Mouse (Mus musculus) thymus, postnatal 36 days (tissue): ENCODE data around the gene Sgo2a.
"Not testable (repeated sequence)": the region's sequence is repeated elsewhere in the genome, so short reads cannot be mapped to it uniquely, and the experiment has no call there.

Experiments used
- DNase-seq, 2 experiments: peaks; one replicate each; pipeline ENCODE4 v3.0.0; 2022; ENCODE audit warnings: mixed read lengths in 2 of 2

Sgo2a gene

DNA sequence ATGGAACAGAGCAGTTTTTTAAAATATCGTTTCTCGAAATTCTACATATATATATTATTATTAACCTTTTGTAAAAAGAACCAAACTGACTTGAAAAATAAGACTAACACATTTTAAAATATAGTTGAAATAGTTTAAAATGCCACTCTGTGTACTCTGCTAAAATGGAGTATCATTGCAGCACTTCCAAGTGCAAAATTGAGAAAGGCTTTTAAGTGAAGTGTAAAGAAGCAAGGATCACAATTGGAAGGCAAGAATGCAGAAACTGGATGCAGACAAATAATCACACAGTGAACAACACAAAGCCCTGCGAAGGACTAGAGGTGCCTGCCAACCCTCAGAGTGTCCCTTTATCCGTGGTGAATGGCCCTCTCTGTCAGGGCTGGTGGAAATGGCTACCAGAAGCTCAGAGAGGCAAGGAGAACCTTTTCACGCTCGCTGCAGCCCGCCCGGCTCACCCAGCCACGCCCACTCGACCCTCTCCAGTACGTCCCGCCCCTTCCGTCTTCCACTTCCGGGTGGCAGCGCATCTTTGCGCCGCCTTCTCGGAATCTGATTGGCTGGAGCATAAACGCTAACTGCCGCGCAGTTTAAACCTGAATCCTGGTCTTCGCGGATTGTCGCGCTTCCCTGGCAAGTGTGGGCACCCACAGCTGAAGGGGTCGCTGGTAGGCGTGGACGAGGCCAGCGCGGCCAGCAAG, at the start of gene Sgo2a:
Gene Sgo2a (plus strand): TSS at position 540 of the 701 bp plus-strand sequence.
- DNase-seq, result peak; percentile 90 to 92

DNA sequence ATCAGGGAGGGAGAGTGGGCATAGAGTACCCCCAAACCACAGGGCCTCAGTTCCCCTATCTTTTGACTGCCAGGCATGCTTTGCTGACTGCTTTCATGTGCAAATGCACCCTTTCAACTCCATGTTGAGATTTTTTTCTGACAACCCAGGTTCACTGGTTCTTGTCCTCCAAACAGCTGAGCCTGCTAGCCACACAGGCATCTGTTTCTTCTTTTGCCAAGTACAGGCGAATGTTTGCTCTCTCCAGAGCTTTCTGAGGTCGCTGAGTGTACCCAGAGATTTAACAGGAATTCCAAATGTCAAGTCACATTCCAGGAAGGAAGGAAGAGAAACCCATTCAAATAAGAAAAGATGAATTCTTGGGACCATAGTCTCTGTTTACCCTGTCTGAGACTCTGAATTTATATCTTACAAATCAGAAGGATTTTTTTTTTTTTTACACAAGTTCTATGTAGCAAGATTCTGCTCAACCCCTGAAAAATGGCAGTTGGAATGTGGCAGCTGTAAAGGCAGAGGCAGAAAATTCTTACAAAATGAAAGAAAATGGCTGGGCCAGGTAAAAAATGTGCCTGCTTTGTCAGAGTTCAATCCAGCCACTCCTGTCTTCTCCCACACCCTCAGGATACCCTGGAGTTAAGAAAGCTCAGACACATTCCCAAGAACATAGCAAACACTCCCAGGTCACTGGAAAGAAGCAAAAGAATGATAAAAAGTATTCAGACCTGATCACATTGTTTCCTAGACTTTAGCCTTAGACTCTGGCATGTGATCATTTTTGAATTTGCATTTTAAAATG, 48.0 kb upstream of the Sgo2a start:
- DNase-seq, result no peak

DNA sequence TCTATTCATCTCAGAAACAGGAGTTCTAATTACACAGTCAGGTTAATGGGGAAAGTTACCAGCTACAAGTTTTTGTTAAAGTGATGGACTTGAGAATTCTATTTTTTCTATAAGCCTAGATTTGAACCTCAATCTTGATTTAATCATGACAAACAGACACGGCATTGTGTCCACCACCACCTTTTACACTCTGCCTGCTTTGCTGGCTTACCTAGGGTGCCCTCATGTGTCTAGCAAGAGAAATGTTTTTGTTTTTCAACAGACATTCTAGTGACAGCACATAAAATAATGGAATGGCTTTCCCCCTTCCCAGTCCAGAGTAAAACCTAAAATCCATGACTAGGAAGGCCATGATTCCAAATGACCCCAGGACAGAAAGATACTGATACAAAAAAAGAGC, 46.6 kb upstream of the Sgo2a start:
- no peak for DNase-seq

DNA sequence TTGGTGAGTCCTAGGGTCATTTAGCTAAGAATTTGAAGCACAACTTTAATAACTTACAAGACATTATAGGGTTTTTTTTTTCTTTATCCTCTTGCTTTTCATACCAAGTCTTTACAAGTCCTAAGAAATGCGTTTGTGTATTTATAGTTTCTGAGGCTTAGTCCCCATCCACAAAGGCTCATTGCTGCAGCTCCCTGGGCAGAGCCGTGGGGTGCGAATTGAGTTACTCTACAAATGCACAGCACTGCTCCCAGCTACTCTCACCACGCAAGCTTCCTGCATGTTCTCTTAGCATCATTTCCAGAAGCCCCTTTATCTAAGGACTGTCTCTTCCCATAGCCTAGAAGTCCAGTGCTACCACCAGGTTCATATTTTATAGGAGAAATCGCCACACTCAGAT, 46.1 kb upstream of the Sgo2a start:
- no peak for DNase-seq

DNA sequence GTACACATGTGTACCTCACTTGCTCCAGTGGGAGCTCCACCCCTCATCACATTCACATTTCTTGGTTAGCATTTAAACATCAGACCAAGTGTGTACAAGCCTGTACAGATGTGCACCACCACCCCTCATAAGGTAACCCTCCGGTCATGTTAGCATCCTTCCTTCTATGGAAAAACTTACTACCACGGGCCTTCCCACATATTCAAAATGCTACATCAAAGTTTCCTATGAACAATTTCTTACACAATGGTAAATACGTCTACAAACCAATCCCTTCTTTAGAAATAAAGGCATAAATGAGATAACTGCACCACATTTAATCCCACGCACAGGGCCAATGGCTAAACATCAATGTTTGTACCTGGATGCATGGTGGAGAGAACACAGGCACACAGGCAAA, 43.3 kb upstream of the Sgo2a start:
- no peak for DNase-seq

DNA sequence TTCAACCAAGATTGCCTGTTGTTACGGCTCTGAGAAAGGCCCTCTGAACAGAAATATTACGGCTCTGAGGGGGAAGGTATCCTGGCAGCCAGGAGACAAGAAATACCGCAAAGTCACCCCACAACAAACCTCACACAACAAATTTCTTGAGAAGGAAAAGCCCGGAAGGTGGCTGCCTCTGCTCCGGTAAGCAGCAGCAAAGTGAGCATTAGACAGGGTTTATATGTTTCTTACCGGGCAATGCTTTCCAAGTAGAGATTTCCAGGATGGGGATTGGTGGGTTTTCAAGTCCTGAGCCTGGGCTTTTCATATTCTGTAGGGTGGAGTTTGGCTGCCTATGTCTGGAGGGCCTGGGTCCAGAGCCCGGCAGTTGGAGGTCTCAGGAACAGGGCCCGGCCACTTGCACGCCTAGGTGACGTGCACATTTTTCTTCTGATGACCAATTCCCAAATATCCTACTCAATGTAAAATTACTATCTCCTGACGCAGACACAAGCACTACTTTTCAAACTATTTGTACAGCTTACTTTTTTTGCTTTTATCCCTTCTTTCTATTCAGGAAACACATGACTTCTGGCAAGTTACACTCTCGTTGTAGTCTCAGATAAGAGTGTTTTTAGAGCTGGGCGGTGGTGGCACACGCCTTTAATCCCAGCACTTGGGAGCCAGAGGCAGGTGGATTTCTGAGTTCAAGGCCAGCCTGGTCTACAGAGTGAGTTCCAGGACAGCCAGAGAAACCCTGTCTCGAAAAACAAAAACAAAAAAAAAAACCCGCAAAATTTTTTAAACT, 42.0 kb upstream of the Sgo2a start:
- DNase-seq, result no peak

DNA sequence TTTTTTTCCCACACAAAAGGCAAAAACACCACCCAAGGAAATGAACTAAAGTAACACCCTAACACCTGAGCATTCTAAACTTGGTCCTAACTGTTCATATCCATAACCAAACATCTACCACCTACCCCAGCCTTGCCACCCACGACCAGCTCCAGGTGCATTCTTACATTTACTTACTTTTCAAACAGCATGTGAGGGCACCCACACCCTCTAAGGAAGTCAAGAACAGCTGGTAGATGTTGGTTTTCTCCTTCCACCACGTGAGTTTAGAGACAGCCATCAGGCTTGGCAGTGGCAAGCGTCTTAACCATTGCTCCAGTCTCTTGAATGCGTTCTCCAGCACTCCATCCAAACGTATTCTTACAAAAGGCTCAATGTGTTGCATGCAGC, 41.4 kb upstream of the Sgo2a start:
- peak in 1 of 2 experiments; percentile 27 for DNase-seq

DNA sequence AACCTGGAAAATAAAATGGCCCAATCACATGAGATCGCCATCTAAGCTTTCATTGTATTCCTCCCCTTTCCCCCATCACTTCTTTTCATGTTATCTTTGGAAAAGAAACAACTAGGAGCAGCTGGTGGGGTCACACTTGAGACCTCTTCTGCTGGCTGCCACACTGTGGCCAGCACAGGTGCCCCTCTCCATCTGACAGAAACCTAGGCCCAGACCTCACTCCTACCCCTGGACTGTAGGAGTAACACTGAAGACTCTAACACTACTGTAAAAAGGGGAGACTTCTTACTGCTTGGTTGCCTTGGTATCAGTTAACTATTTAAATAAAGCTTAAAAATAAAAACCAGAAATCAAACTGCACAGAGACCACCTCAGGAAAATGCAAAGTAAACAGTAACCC, 40.0 kb upstream of the Sgo2a start:
- DNase-seq, result no peak

DNA sequence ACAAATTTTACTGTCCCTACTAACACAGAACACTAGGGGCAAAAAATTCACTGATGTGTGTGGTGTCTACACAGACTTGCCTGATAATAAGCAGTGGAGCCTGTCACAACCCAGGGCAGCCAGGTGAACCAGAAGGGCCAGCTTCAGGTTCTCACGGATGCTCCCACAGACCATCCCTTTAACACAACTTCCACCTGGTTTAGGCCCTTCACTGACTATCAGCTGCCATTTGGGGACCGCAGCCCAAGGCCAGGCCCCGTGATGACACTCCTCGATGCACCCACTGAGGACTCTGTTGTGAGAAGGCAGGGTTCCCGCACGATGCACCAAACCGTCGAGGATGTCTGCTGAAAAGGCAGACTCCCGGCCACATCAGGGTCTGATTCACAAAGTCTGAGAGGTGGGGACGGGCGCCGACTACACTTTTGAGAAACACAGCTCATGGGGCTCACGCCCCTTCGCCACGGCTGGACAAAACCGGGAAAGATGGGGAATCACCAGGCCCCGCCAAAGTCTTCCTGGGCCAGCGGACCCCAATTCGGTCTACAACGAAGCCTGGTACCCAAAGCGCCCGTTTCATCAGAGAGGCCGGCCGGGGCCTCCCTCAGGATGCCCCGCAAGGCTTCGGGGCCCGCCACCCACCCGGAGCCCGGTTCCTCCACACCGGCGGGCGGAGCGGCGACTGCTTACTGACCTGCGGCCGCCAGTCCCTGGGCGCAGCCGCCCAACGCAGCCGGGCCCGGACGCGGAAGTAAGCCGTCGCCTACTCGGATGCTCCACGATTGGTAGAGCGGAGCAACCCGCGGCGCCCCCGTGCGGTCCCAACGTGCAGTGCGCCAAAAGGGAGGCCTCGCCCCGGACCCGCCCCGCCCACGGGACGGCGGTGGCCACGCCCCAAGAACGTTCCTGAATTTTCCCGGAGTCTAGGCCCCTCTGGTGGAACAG, 26.2 kb upstream of the Sgo2a start:
- DNase-seq, result peak; percentile 91 to 94

DNA sequence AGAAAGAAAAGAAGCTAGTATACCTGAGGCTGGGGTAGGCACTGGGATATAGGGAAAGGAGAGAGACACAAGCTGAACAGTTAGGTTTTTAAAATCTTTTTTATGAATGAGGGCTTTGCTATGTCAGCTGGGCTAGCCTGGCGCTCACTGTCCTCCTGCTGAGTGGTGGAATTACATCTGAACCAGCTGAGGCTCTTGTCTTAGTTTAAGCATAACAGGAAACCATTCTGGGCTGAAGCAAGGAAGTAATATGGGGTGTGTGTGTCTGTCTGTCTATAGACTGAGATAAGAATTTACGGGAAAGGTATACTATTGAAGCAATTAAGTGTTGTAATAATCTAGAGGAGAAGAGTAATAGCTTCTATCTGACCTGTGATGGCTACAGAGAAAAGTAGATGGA, 24.2 kb upstream of the Sgo2a start:
- DNase-seq, result no peak

DNA sequence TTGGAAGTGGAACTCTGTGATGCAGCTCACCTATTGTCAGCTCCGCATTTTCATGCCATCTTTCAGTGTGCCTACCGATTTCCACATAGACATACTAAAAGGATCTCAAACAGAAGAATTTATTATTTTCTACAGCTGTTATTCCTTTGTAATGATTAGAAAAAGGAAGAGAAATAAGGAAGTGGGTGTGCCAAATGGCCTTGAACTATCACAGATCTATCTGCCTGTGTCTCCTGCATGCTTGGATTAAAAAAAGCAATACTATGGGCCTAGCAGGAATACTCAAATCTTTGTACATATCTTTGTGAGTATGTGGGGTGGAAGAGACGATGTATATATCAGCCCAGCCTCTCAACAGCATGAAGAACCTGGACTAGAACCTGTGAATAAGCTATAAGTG, 18.9 kb upstream of the Sgo2a start:
- no peak for DNase-seq

DNA sequence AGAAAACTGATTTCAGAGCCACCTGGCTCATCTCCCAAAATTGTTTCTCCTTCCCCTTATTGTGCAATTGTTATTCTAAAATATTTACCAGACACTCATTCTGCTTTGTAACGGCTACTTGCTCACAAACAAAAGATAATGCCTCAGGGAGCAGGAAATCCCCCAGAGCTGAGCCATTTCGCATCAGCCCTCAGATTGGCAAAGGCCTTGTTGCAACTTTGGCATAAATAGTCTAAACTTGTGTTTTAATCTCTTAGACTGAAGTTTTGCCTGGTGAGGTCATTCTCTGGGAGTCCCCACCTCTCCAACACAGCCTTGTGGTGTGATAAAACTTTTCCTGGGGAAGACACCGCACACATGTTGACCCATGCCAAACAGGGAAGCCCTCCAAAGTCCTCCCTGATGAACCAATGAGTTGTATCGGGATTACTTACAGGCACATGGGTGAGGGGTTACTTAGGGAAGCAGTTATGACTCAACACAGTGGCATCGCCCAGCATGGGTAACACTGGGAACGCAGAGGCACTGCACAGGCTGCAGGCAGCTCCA, 6.6 kb upstream of the Sgo2a start:
- DNase-seq, result no peak

DNA sequence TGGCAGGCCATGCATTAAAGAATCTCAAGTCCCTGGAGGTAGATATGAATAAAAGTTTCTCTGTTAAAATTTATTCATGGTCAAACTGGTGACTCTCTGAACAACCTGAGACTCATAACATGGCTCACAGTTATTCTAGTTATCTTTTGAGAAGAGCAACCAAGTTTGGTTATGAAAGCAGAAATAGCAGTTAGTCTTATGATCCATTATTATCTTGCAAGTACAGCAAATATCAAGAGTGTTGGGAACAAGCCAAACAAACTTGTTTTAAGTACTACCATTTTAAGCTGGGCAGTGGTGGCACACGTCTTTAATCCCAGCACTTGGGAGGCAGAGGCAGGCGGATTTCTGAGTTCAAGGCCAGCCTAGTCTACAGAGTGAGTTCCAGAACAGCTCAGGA, 4.5 kb upstream of the Sgo2a start:
- DNase-seq, result no peak

DNA sequence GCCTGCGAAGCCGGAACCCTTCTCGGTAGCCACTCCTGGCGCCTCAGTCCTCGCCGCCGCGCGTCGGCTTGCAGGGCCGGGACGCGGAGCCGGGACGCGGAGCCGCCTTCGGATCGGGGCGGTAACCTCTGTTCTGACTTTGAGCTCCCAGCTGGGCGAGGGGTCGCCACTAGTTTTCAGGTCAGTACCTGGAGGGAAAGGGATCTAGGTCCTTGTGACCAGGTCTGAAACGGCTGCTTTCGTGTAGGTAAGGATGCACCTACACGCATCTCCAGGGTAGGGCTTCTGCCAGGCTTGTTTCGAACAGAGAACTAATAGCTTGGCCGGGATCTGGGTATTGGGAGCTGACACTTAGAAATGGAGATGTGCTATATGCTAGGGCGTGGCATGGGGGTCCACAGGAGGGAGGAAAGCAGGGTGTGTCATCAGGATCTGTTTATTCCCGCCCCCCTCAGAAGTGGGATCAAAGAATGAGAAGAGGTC, 403 bp downstream of the Sgo2a start:
- no peak for DNase-seq

DNA sequence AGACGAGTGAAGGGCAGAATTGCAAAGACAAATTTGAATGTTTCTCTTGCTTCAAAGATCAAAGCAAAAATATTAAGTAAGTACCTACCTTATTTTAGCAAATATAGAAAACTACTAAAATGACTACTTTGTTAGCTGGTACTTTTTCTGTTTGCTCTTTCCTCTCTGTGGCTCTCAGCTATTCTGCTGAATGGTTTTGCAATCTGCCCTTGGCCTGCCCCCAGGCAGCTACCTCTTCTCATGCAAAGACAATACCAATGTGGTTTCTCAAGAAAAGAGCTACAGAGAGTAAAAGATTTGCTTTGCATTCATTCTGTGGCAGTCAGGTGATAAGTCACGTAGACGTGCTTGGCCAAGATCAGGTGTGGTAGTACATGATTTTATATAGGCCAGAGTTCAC, 2.4 kb downstream of the Sgo2a start:
- DNase-seq, result no peak

DNA sequence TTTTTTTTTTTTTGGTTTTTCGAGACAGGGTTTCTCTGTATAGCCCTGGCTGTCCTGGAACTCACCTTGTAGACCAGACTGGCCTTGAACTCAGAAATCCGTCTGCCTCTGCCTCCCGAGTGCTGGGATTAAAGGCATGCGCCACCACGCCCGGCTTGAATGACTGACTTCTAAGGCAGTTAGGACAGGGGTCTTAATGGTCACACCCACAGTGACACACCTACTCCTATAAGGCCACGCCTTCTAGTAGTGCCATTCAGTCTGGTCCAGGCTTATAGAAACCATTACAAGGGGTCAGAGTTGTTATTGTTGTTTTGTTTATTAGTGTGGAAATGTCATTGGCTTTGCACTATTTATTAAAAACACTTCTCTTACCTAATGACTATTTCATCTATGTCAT, 10.6 kb downstream of the Sgo2a start:
- not testable (repeated sequence) for DNase-seq

DNA sequence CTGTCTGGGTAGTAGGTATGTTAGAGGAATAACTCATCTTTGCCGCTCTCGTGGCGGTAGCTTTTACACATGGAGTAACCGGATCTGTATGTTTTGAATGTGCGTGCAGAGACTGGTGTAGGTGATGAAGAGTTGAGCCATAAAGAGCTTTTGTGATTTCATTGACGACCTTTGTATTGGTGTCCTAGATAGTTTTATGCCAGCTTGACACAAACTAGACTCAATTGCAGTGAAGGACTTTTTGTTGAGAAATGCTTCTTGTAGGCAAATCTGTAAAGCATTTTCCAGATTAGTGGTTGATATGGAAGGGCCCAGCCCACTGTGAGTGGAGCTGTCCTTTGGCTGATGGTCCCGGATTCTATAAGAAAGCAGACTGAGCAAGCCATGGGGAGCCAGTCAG, 23.1 kb downstream of the Sgo2a start, which contains the start of gene Kctd18:
Gene Kctd18 (minus strand): TSS at position 101 of the 400 bp plus-strand sequence.
- DNase-seq, result no peak

DNA sequence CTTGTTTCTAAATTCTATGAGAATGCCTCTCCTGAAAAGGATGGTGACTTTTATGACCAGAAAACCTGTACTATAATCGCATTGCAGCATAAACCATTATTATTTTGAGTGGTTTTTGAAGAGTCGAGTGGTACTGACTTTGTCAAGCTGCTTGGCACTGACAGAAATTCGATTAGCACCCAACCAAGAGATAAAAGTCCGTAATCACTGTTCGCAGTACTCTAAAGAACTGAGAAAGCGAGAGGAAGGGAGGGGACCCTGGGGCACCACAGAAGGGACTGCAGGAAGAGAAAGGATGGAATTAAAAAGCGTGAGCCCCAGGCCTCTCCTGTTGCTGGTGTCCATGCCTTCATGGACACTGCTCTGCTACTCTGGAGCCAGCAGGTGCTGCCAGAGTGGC, 31.9 kb downstream of the Sgo2a start:
- DNase-seq, result no peak

DNA sequence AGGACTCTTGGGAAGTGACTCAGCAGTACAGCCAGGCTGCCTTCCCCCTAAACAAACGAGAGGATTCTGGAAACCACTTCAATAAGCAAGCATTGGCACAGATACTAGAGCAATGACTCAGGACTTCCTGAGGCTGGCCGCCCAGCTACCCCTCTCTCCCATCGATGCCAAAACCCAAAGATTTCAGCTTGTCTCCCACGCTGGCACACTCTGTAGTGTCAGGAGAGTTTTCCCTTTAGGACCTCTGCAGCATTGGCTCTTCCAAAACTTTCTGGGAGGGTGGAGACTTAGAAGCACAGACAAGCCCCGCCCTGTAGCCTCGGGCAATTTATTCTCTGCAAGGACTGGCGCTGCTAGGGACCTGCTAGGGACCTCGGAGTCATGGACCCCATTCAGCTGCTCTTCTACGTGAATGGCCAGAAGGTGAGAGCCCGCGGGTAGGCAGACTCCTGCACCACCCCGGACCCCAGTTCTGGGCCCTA, 33.9 kb downstream of the Sgo2a start, which contains the start of gene Aox1:
Gene Aox1 (plus strand): TSS at position 296 of the 482 bp plus-strand sequence.
- DNase-seq, result no peak

DNA sequence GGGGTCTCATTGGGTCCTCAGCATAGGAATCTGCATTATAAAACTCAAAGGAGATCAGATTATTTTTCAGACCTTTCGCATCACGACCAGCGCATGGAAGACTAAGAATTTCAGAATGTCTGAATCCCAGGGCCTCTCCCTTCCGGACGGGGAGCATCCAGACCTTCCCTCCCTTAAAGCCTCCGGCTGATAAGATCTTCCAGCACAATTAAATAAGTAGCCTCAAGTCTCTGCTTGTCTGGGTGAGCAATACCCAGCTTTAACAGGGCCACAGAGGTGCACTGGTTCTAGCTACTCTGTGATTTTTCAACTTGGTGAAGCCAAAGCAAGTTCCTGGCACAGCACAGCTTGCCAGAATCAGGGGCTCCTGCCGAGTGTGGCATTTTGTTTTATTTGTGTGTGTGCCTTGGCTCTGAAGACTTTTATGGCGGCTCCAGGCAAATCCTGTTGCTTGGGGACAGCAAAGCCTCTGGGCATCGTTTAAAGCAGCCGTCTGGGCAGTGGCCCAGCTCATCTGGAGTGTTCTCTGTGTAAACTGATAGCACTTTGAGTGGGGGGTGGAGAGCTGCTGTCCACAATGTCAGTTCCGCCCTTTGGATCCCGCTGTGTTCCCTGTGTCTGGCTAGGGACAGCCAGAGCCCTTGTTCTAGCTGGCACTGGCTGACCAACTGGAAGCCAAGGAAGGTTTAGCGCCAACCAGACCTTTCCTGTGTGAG, 34.5 kb downstream of the Sgo2a start:
- DNase-seq, result no peak
